Mouse (Mus musculus) neural tube, embryonic 14.5 days (tissue): ENCODE measurements around the gene Znrf1. TPM values are rescaled to one million over a fixed set of nuclear protein-coding genes. Genes with fewer than 3 reads are reported as not detected.
"Not testable (repeated sequence)": the region's sequence is repeated elsewhere in the genome, so short reads cannot be mapped to it uniquely, and the experiment has no call there.

Source experiments
- ATAC-seq: fragments of 200-750 bp; cut with Nextera tagmentation; 2 replicates; pipeline ENCODE4 v1.8.0; 2017; ENCODE audit warnings: low read depth, mild to moderate bottlenecking, moderate TSS enrichment, moderate library complexity
- H3K27ac ChIP-seq: fragments of 300-500 bp; sonication (generic); 2 replicates; pipeline ENCODE4 v1.5.1; 2014; ENCODE audit warnings: low read depth, mild to moderate bottlenecking, control low read depth, low read length, moderate library complexity, mixed read lengths
- H3K27me3 ChIP-seq: fragments of 300-500 bp; sonication (generic); 2 replicates; pipeline ENCODE4 v1.6.1; 2014; ENCODE audit warnings: low read length; ENCODE audit not compliant: control insufficient read depth, insufficient read depth
- H3K36me3 ChIP-seq: fragments of 300-500 bp; sonication (generic); 2 replicates; pipeline ENCODE4 v1.6.1; 2014; ENCODE audit warnings: low read length, mixed read lengths; ENCODE audit not compliant: control insufficient read depth, insufficient read depth
- H3K4me1 ChIP-seq: fragments of 300-500 bp; sonication (generic); 2 replicates; pipeline ENCODE4 v1.6.1; 2014; ENCODE audit warnings: low read length; ENCODE audit not compliant: control insufficient read depth, insufficient read depth
- H3K4me2 ChIP-seq: fragments of 300-500 bp; sonication (generic); 2 replicates; pipeline ENCODE4 v1.6.1; 2014; ENCODE audit warnings: mild to moderate bottlenecking, low read depth, low read length, control low read depth
- H3K4me3 ChIP-seq: fragments of 300-500 bp; sonication (generic); 2 replicates; pipeline ENCODE4 v1.5.1; 2014; ENCODE audit warnings: low read depth, low read length, control low read depth, mixed read lengths
- H3K9ac ChIP-seq: fragments of 300-500 bp; sonication (generic); replicated peaks from 2 replicates; pipeline ENCODE4 v1.6.1; 2014; ENCODE audit warnings: low read depth, mild to moderate bottlenecking, control low read depth, low read length, mixed read lengths
- H3K9me3 ChIP-seq: fragments of 300-500 bp; sonication (generic); 2 replicates; pipeline ENCODE4 v1.6.1; 2016; ENCODE audit warnings: low read length; ENCODE audit not compliant: control insufficient read depth
- WGBS: fragments of 180-500 bp; shearing (Covaris S2); extraction: QIAGEN DNeasy Blood & Tissue Kit; methylation state at CpG from one replicate; pipeline ENCODE4 v1.1.7; 2014; 5-methylcytosine and 5-hydroxymethylcytosine counted together
- polyA plus RNA-seq: library from polyadenylated mRNA; unstranded; fragments of >200 nt; fragmentation: Nextera tagmentation; extraction: Ambion mirVana; gene quantifications from 2 replicates; pipeline ENCODE4 v1.2.1, GENCODE M21; 2014

Gene Znrf1
- polyA plus RNA-seq, 1 experiment from 2014 or later = 96.5 TPM

GRCm38 (mm10) chr8:111638086-111638485 lies 102.2 kb downstream of the Znrf1 start:
- Histone ChIP-seq H3K4me2 (no peak overlapping the region), H3K27me3 (no peaks in the 10 kb centered on the region), H3K27ac (no peak overlapping the region), H3K9ac (no peak overlapping the region), H3K36me3 (no peaks in the 10 kb centered on the region), H3K4me3 (no peak overlapping the region), H3K9me3 (no peaks in the 10 kb centered on the region), H3K4me1 (peaks cover 5% of the 10 kb centered on the region; the same call in 1 of the 2 replicates)
- no peak for ATAC-seq

- ATAC-seq = no peak
- Histone ChIP-seq H3K4me3 (no peak overlapping the region), H3K9ac (no peak overlapping the region), H3K27ac (no peak overlapping the region), H3K9me3 (no peaks in the 10 kb centered on the region), H3K4me1 (peaks cover 8% of the 10 kb centered on the region; the same call in 1 of the 2 replicates), H3K36me3 (no peaks in the 10 kb centered on the region), H3K27me3 (no peaks in the 10 kb centered on the region), H3K4me2 (no peak overlapping the region)
- 96% methylated on average over 2 of the region's 2 CpGs for WGBS
Measured at GRCm38 (mm10) chr8:111641064-111641463, 105.2 kb downstream of the Znrf1 start.

- peaks cover 8% of the 10 kb centered on the region; the same call in 1 of the 2 replicates for H3K4me1 ChIP-seq
- H3K27me3 ChIP-seq = no peaks in the 10 kb centered on the region
- H3K27ac ChIP-seq = no peak overlapping the region
- no peaks in the 10 kb centered on the region for H3K36me3 ChIP-seq
- peak overlapping the region; percentile 88; the same call in 1 of the 2 replicates for H3K9ac ChIP-seq
- 62% methylated on average over 5 of the region's 5 CpGs for WGBS
- H3K4me2 ChIP-seq = peak overlapping the region; percentile 64; the same call in 1 of the 2 replicates
- H3K9me3 ChIP-seq = no peaks in the 10 kb centered on the region
- no peak for ATAC-seq
- peak overlapping the region; percentile 93; the same call in 1 of the 2 replicates for H3K4me3 ChIP-seq
Measured at GRCm38 (mm10) chr8:111642496-111642895, 106.6 kb downstream of the Znrf1 start.

GRCm38 (mm10) chr8:111642939-111643263 lies 107.0 kb downstream of the Znrf1 start:
- H3K4me1 ChIP-seq = peaks cover 8% of the 10 kb centered on the region; the same call in 1 of the 2 replicates
- H3K4me3 ChIP-seq = peak overlapping the region; percentile 93
- no peaks in the 10 kb centered on the region for H3K9me3 ChIP-seq
- peak; percentile 32 for ATAC-seq
- no peaks in the 10 kb centered on the region for H3K36me3 ChIP-seq
- H3K27me3 ChIP-seq = no peaks in the 10 kb centered on the region
- peak overlapping the region; percentile 88; the same call in 1 of the 2 replicates for H3K9ac ChIP-seq
- no peak overlapping the region; the same call in 1 of the 2 replicates for H3K27ac ChIP-seq
- H3K4me2 ChIP-seq = peak overlapping the region; percentile 64
- WGBS = 13% methylated on average over 5 of the region's 5 CpGs

GRCm38 (mm10) chr8:111643264-111644141 lies 107.6 kb downstream of the Znrf1 start, which contains the start of gene Zfp1:
TSS of gene Zfp1 (plus strand) at chr8:111643401.
- H3K9me3 ChIP-seq = no peaks in the 10 kb centered on the region
- under 1% methylated on average over 72 of the region's 75 CpGs for WGBS
- H3K27me3 ChIP-seq = no peaks in the 10 kb centered on the region
- H3K4me1 ChIP-seq = peaks cover 8% of the 10 kb centered on the region; the same call in 1 of the 2 replicates
- H3K36me3 ChIP-seq = no peaks in the 10 kb centered on the region
- peak within 1 kb of the TSS; percentile 93 for H3K4me3 ChIP-seq
- peak within 1 kb of the TSS; percentile 88 for H3K9ac ChIP-seq
- H3K27ac ChIP-seq = peak within 1 kb of the TSS; percentile 94
- peak within 1 kb of the TSS; percentile 64 for H3K4me2 ChIP-seq
- peak; percentile 98 for ATAC-seq

GRCm38 (mm10) chr8:111644286-111645051 lies 108.6 kb downstream of the Znrf1 start:
- H3K27ac ChIP-seq = 0 out of 2 replicates have a peak overlapping the region, but pooled peaks have one; percentile 16
- H3K36me3 ChIP-seq, H3K9me3 ChIP-seq, H3K27me3 ChIP-seq, H3K4me1 ChIP-seq, ATAC-seq: not testable (repeated sequence)
- H3K4me2 ChIP-seq = peak overlapping the region; percentile 64
- H3K4me3 ChIP-seq = peak overlapping the region; percentile 93
- H3K9ac ChIP-seq = peak overlapping the region; percentile 88; the same call in 1 of the 2 replicates
- WGBS = 60% methylated on average over 12 of the region's 12 CpGs

GRCm38 (mm10) chr8:111645715-111646114 lies 109.8 kb downstream of the Znrf1 start:
- Histone ChIP-seq H3K4me2 (no peak overlapping the region), H3K4me3 (no peak overlapping the region), H3K4me1 (peaks cover 8% of the 10 kb centered on the region; the same call in 1 of the 2 replicates), H3K27ac (no peak overlapping the region), H3K9ac (no peak overlapping the region), H3K27me3 (no peaks in the 10 kb centered on the region), H3K36me3 (no peaks in the 10 kb centered on the region), H3K9me3 (no peaks in the 10 kb centered on the region)
- no peak for ATAC-seq
- WGBS = over 99% methylated on average over 8 of the region's 8 CpGs

- Histone ChIP-seq H3K4me1 (0 out of 2 replicates have a peak, but pooled peaks cover 3% of the 10 kb centered on the region), H3K36me3 (no peaks in the 10 kb centered on the region), H3K9ac (no peak overlapping the region), H3K27me3 (no peaks in the 10 kb centered on the region), H3K9me3 (no peaks in the 10 kb centered on the region), H3K4me3 (no peak overlapping the region), H3K4me2 (no peak overlapping the region), H3K27ac (no peak overlapping the region)
- 53% methylated on average over 2 of the region's 2 CpGs for WGBS
- ATAC-seq = no peak
Measured at GRCm38 (mm10) chr8:111648834-111649233, 112.9 kb downstream of the Znrf1 start.
